ENCODE assay signal across 8 mouse cellular contexts in genomic region chr8:20296803-20297702, GRCm38 (mm10).
A peak's percentile ranks its signal among the peaks of the same experiment; 100 is the strongest.
DNase-seq lines count a peak whose midpoint lies in the region; ATAC-seq lines count a peak whose summit lies in the region.
"Not testable (repeated sequence)": the region's sequence is repeated elsewhere in the genome, so short reads cannot be mapped to it uniquely, and the experiment has no call there.

No protein-coding gene starts in this region.

- intact Hi-C loops in heart, postnatal 14 days (cut with DNase I) = not testable (repeated sequence)

- H3K9ac ChIP-seq in forebrain, embryonic 14.5 days (ENCODE audit: low read length) = peak overlapping the region; percentile 79
- H3K9ac ChIP-seq in neural tube, embryonic 15.5 days (replicated peaks) = peak overlapping the region; percentile 71

- H3K4me3 ChIP-seq in forebrain, embryonic 14.5 days (ENCODE audit: low read depth, low read length) = peak overlapping the region; percentile 55
- peak overlapping the region; percentile 50 for H3K4me3 ChIP-seq in neural tube, embryonic 15.5 days (replicated peaks)

- H3K4me2 ChIP-seq in forebrain, embryonic 14.5 days (ENCODE audit: low read length) = peak overlapping the region; percentile 53
- peak overlapping the region; percentile 55 for H3K4me2 ChIP-seq in neural tube, embryonic 15.5 days

- not testable (repeated sequence) for H3K27me3 ChIP-seq in forebrain, embryonic 14.5 days (replicated peaks; ENCODE audit: control insufficient read depth, insufficient read depth, low read length); neural tube, embryonic 15.5 days (replicated peaks)

- not testable (repeated sequence) for H3K4me1 ChIP-seq in forebrain, embryonic 14.5 days (ENCODE audit: control insufficient read depth, insufficient read depth, low read length); neural tube, embryonic 15.5 days

- peak; percentile 94 for ATAC-seq in cerebellum, adult (ENCODE audit: insufficient number of reproducible peaks, low FRiP score, low TSS enrichment)
- ATAC-seq in forebrain, embryonic 14.5 days = peak; percentile 99
- ATAC-seq in neural tube, embryonic 15.5 days (ENCODE audit: low FRiP score) = peak; percentile 100

- not testable (repeated sequence) for H3K9me3 ChIP-seq in forebrain, embryonic 14.5 days (replicated peaks; ENCODE audit: control insufficient read depth, low read length); neural tube, embryonic 15.5 days (replicated peaks)

- peak overlapping the region; percentile 60; the same call in 1 of the 2 replicates for H3K27ac ChIP-seq in forebrain, embryonic 14.5 days (ENCODE audit: low read depth, low read length)
- H3K27ac ChIP-seq in neural tube, embryonic 15.5 days (replicated peaks) = peak overlapping the region; percentile 76

- DNase-seq in ES-CJ7 (ENCODE audit: low read depth, low spot score) = peak; percentile 96
- DNase-seq in forebrain, embryonic 14.5 days (ENCODE audit: low spot score) = peak; percentile 87
- DNase-seq in heart, postnatal 14 days = peak; percentile 76 to 82
- DNase-seq in layer of hippocampus, adult 11-12 months (ENCODE audit: low spot score) = peak; percentile 84
- peak; percentile 84 to 88 for DNase-seq in lung, adult 18-20 months
- peak; percentile 77 for DNase-seq in testis, postnatal 10 days (ENCODE audit: low spot score)

- 25% methylated on average over 54 of the region's 73 CpGs for WGBS in forebrain, embryonic 14.5 days
- WGBS in neural tube, embryonic 15.5 days = 12% methylated on average over 71 of the region's 73 CpGs

- not testable (repeated sequence) for H3K36me3 ChIP-seq in forebrain, embryonic 14.5 days (ENCODE audit: control insufficient read depth, insufficient read depth, low read length); neural tube, embryonic 15.5 days

Comparison
In these comparisons a context has a peak if more than half of its experiments do, and no peak if none do; other contexts are left out.
1. Peak in every context shown above with its lines: DNase-seq, ATAC-seq, H3K4me3 ChIP-seq and H3K27ac ChIP-seq.